In genomic region chr2:122300656-122301020, GRCm38 (mm10) we compare ENCODE assay signal across 12 mouse cellular contexts. TPM values are rescaled to one million over a fixed set of nuclear protein-coding genes. Genes with fewer than 3 reads are reported as not detected.
DNase-seq lines count a peak whose midpoint lies in the region; ATAC-seq lines count a peak whose summit lies in the region.
"Had no signal": no experiment of that assay in that cellular context is flagged by ENCODE, and none has a peak within 500 bp of the region (broad histone marks: within the 10 kb centered on the region; RNA-seq: fewer than 3 reads in every experiment).

No protein-coding gene starts in this region.

- H3K36me3 ChIP-seq in kidney, embryonic 15.5 days, result no peaks in the 10 kb centered on the region
- H3K36me3 ChIP-seq in forebrain, embryonic 15.5 days, result no peaks in the 10 kb centered on the region
- H3K36me3 ChIP-seq in midbrain, embryonic 14.5 days (ENCODE audit: control insufficient read depth, insufficient read depth, low read length), result no peaks in the 10 kb centered on the region

- H3K9me3 ChIP-seq in kidney, embryonic 15.5 days (replicated peaks), result no peaks in the 10 kb centered on the region
- H3K9me3 ChIP-seq in forebrain, embryonic 15.5 days, result no peaks in the 10 kb centered on the region
- no peaks in the 10 kb centered on the region for H3K9me3 ChIP-seq in midbrain, embryonic 14.5 days (ENCODE audit: control insufficient read depth, low read length)

- H3K4me2 ChIP-seq in kidney, embryonic 15.5 days, result peak overlapping the region; percentile 62
- H3K4me2 ChIP-seq in forebrain, embryonic 15.5 days (replicated peaks), result peak overlapping the region; percentile 93
- peak overlapping the region; percentile 82 for H3K4me2 ChIP-seq in midbrain, embryonic 14.5 days (ENCODE audit: low read length)

- peak; percentile 15 for DNase-seq in embryo, embryonic 10 days (ENCODE audit: low spot score)
- DNase-seq in embryo, embryonic 10.5 days (ENCODE audit: low spot score), result no peak
- DNase-seq in kidney, adult 9 months, result no peak
- DNase-seq in midbrain, embryonic 14.5 days, result no peak
- no peak for DNase-seq in left cerebral cortex, adult 8-10 months (ENCODE audit: low spot score in 2 of 2)
- no peak for DNase-seq in B cell, adult 2 months
- DNase-seq: adrenal gland, postnatal 14 days; lung, postnatal 36 days had no signal

- peak overlapping the region; percentile 39 for H3K4me3 ChIP-seq in kidney, embryonic 15.5 days (replicated peaks)
- H3K4me3 ChIP-seq in forebrain, embryonic 15.5 days, result peak overlapping the region; percentile 50
- peak overlapping the region; percentile 40 for H3K4me3 ChIP-seq in midbrain, embryonic 14.5 days (replicated peaks; ENCODE audit: low read depth, low read length)
- H3K4me3 ChIP-seq: erythroblast, embryonic 14.5 days had no signal

- no peak overlapping the region for H3K9ac ChIP-seq in kidney, embryonic 15.5 days
- H3K9ac ChIP-seq in forebrain, embryonic 15.5 days (replicated peaks), result no peak overlapping the region
- H3K9ac ChIP-seq in midbrain, embryonic 14.5 days (replicated peaks; ENCODE audit: low read length), result no peak overlapping the region

- H3K4me1 ChIP-seq in kidney, embryonic 15.5 days, result peaks cover 42% of the 10 kb centered on the region
- H3K4me1 ChIP-seq in forebrain, embryonic 15.5 days, result peaks cover 38% of the 10 kb centered on the region
- peaks cover 28% of the 10 kb centered on the region for H3K4me1 ChIP-seq in midbrain, embryonic 14.5 days (ENCODE audit: control insufficient read depth, insufficient read depth, low read length)

- peaks cover 99% of the 10 kb centered on the region for H3K27me3 ChIP-seq in kidney, embryonic 15.5 days
- H3K27me3 ChIP-seq in forebrain, embryonic 15.5 days, result peaks cover 83% of the 10 kb centered on the region
- H3K27me3 ChIP-seq in midbrain, embryonic 14.5 days (ENCODE audit: control insufficient read depth, insufficient read depth, low read length), result peaks cover 75% of the 10 kb centered on the region

- no peak overlapping the region for H3K27ac ChIP-seq in kidney, embryonic 15.5 days
- H3K27ac ChIP-seq in forebrain, embryonic 15.5 days (replicated peaks), result no peak overlapping the region
- no peak overlapping the region for H3K27ac ChIP-seq in midbrain, embryonic 14.5 days (replicated peaks; ENCODE audit: low read depth, low read length)

- ATAC-seq in kidney, embryonic 15.5 days (replicated peaks; ENCODE audit: low FRiP score), result no peak
- no peak for ATAC-seq in forebrain, embryonic 15.5 days (replicated peaks)
- ATAC-seq in midbrain, embryonic 14.5 days (ENCODE audit: low FRiP score, low TSS enrichment), result no peak

- 3% methylated on average over 14 of the region's 14 CpGs for WGBS in kidney, embryonic 15.5 days
- WGBS in forebrain, embryonic 15.5 days, result 4% methylated on average over 14 of the region's 14 CpGs
- WGBS in midbrain, embryonic 14.5 days, result 5% methylated on average over 14 of the region's 14 CpGs

RNA-seq across cellular contexts. Expression of gene Duoxa2, which starts 1.9 kb away (rescaled TPM):
- 0.17 TPM in 1 of 2 replicates, not detected in the other for polyA plus RNA-seq in kidney, embryonic 15.5 days (2015; fragmentation: Nextera tagmentation; extraction: Ambion mirVana)
- polyA plus RNA-seq in forebrain, embryonic 15.5 days (2015; fragmentation: Nextera tagmentation; extraction: Ambion mirVana), result 0.13 TPM in 1 of 2 replicates, not detected in the other
- polyA plus RNA-seq in midbrain, embryonic 14.5 days (2014; fragmentation: Nextera tagmentation; extraction: Ambion mirVana), result 0.23 TPM in 1 of 2 replicates, not detected in the other
- not detected for total RNA-seq in left cerebral cortex, adult 8-10 months (2022)
- total RNA-seq: adrenal gland, postnatal 14 days had no signal
- polyA plus RNA-seq: erythroblast, embryonic 14.5 days had no signal

RNA-seq across cellular contexts. Expression of gene Duox2, which starts 2.4 kb away (rescaled TPM):
- 0.10 and 0.19 TPM in 2 replicates for polyA plus RNA-seq in kidney, embryonic 15.5 days (2015; fragmentation: Nextera tagmentation; extraction: Ambion mirVana)
- polyA plus RNA-seq in forebrain, embryonic 15.5 days (2015; fragmentation: Nextera tagmentation; extraction: Ambion mirVana), result 0.03 TPM in 1 of 2 replicates, not detected in the other
- polyA plus RNA-seq in midbrain, embryonic 14.5 days (2014; fragmentation: Nextera tagmentation; extraction: Ambion mirVana), result 0.04 TPM in 1 of 2 replicates, not detected in the other
- under 1 TPM in 1 of 4 experiments, not detected in 3; 0.09 TPM for total RNA-seq in left cerebral cortex, adult 8-10 months (2022)
- polyA plus RNA-seq: erythroblast, embryonic 14.5 days had no signal

RNA-seq across cellular contexts. Expression of gene Duoxa1, which starts 12.9 kb away (rescaled TPM):
- polyA plus RNA-seq in kidney, embryonic 15.5 days (2015; fragmentation: Nextera tagmentation; extraction: Ambion mirVana), result 0.10 TPM in 1 of 2 replicates, not detected in the other
- polyA plus RNA-seq in forebrain, embryonic 15.5 days (2015; fragmentation: Nextera tagmentation; extraction: Ambion mirVana), result not detected in 2 replicates
- 0.25 TPM in 1 of 2 replicates, not detected in the other for polyA plus RNA-seq in midbrain, embryonic 14.5 days (2014; fragmentation: Nextera tagmentation; extraction: Ambion mirVana)
- under 1 TPM in 1 of 4 experiments, not detected in 3; 0.55 TPM for total RNA-seq in left cerebral cortex, adult 8-10 months (2022)
- total RNA-seq: layer of hippocampus, postnatal 10 days had no signal
- polyA plus RNA-seq: erythroblast, embryonic 14.5 days had no signal

RNA-seq across cellular contexts. Expression of gene Duox1, which starts 14.8 kb away (rescaled TPM):
- 0.04 TPM in 1 of 2 replicates, not detected in the other for polyA plus RNA-seq in kidney, embryonic 15.5 days (2015; fragmentation: Nextera tagmentation; extraction: Ambion mirVana)
- polyA plus RNA-seq in forebrain, embryonic 15.5 days (2015; fragmentation: Nextera tagmentation; extraction: Ambion mirVana), result 0.04 and 0.06 TPM in 2 replicates
- 0.18 and 0.22 TPM in 2 replicates for polyA plus RNA-seq in midbrain, embryonic 14.5 days (2014; fragmentation: Nextera tagmentation; extraction: Ambion mirVana)
- total RNA-seq in left cerebral cortex, adult 8-10 months (2022), result under 1 TPM in 1 of 4 experiments, not detected in 3; 0.07 TPM
- total RNA-seq: adrenal gland, postnatal 14 days had no signal
- polyA plus RNA-seq: erythroblast, embryonic 14.5 days had no signal
